Mouse (Mus musculus) intestine, embryonic 16.5 days (tissue): Measurements from ENCODE around the gene Serp2. TPM values are rescaled to one million over a fixed set of nuclear protein-coding genes. Genes with fewer than 3 reads are reported as not detected.

Experiments used
- ATAC-seq: fragments of 200-750 bp; cut with Nextera tagmentation; 2 replicates; pipeline ENCODE4 v1.8.0; 2017; ENCODE audit warnings: moderate TSS enrichment, moderate library complexity
- H3K27ac ChIP-seq: fragments of 300-500 bp; sonication (generic); 2 replicates; pipeline ENCODE4 v1.5.1; 2014; ENCODE audit warnings: mild to moderate bottlenecking, low read length
- H3K27me3 ChIP-seq: fragments of 300-500 bp; sonication (generic); replicated peaks from 2 replicates; pipeline ENCODE4 v1.6.1; 2014; ENCODE audit warnings: low read length, control low read depth, mixed read lengths; ENCODE audit not compliant: control insufficient read depth, insufficient read depth
- H3K36me3 ChIP-seq: fragments of 300-500 bp; sonication (generic); 2 replicates; pipeline ENCODE4 v1.6.1; 2014; ENCODE audit warnings: low read length, control low read depth; ENCODE audit not compliant: control insufficient read depth, insufficient read depth
- H3K4me1 ChIP-seq: fragments of 300-500 bp; sonication (generic); 2 replicates; pipeline ENCODE4 v1.6.1; 2014; ENCODE audit warnings: low read length, control low read depth, mixed read lengths; ENCODE audit not compliant: control insufficient read depth, insufficient read depth
- H3K4me2 ChIP-seq: fragments of 300-500 bp; sonication (generic); 2 replicates; pipeline ENCODE4 v1.6.1; 2014; ENCODE audit warnings: low read depth, low read length, control low read depth
- H3K4me3 ChIP-seq: fragments of 300-500 bp; sonication (generic); 2 replicates; pipeline ENCODE4 v1.5.1; 2014; ENCODE audit warnings: mild to moderate bottlenecking, low read length
- H3K9ac ChIP-seq: fragments of 300-500 bp; sonication (generic); 2 replicates; pipeline ENCODE4 v1.6.1; 2014; ENCODE audit warnings: low read depth, low read length
- H3K9me3 ChIP-seq: fragments of 300-500 bp; sonication (generic); 2 replicates; pipeline ENCODE4 v1.6.1; 2016; ENCODE audit warnings: low read length, control low read depth; ENCODE audit not compliant: control insufficient read depth
- WGBS: fragments of 180-500 bp; shearing (Covaris S2); extraction: QIAGEN DNeasy Blood & Tissue Kit; methylation state at CpG from one replicate; pipeline ENCODE4 v1.1.7; 2014; 5-methylcytosine and 5-hydroxymethylcytosine counted together
- polyA plus RNA-seq: library from polyadenylated mRNA; unstranded; fragments of >200 nt; fragmentation: Nextera tagmentation; extraction: Ambion mirVana; gene quantifications from 2 replicates; pipeline ENCODE4 v1.2.1, GENCODE M21; 2015

The Serp2 gene
- polyA plus RNA-seq, 1 experiment from 2014 or later: 8.2 TPM

DNA sequence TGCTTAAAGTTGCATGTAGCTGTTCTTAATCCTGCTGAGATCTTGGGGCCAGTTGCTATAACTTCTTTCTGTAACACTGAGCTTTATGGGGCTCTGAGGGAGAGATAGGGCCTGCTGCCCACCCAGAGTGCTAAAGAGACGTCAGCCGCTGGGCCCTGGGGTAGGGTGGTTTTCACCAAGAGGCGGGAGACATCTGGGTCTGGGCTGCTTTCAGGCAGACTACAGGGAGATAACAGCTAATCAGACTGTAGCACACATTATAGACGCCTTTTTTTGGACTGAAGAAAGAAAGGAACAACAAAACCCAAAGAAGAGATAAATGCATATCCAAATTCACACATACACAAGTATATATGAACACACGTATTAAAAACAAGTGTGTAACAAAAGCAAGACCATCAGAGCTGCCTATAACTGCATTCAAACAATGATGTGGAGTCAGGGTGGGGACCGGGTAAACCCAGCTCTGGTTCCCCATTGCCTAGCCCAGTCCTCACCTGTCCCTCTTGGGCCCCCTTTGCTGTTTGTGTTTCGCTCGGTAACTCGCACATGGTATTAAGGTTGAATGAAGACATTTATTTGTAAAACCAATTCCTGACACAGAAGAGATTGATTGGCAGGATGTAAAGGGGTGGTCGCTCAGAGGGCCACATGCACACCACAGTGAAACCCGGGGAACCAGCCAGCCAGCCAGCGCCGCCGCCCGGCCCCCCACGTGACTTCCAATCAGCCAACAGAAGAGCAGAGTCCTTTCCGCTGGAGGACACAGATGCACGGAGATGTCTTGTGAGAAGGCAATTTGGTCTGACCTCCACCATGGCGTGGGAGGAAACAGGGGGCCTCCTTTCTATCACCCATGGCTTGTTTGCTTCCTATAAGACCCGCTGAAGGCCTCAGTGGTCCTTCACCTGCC is 24.2 kb downstream of the Serp2 start:
- peak; percentile 85 for ATAC-seq
- no peak overlapping the region; the same call in 1 of the 2 replicates for H3K4me3 ChIP-seq
- H3K27ac ChIP-seq: peak overlapping the region; percentile 29; the same call in 1 of the 2 replicates
- peak overlapping the region; percentile 26; the same call in 1 of the 2 replicates for H3K9ac ChIP-seq
- peaks cover 31% of the 10 kb centered on the region for H3K4me1 ChIP-seq
- 44% methylated on average over 20 of the region's 20 CpGs for WGBS
- H3K9me3 ChIP-seq: no peaks in the 10 kb centered on the region
- H3K27me3 ChIP-seq: no peaks in the 10 kb centered on the region
- peak overlapping the region; percentile 40; the same call in 1 of the 2 replicates for H3K4me2 ChIP-seq
- H3K36me3 ChIP-seq: no peaks in the 10 kb centered on the region

- no peaks in the 10 kb centered on the region for H3K36me3 ChIP-seq
- no peak for ATAC-seq
- H3K9ac ChIP-seq: no peak overlapping the region
- 91% methylated on average over 7 of the region's 7 CpGs for WGBS
- H3K4me3 ChIP-seq: no peak overlapping the region
- H3K4me1 ChIP-seq: peaks cover 28% of the 10 kb centered on the region
- H3K27me3 ChIP-seq: no peaks in the 10 kb centered on the region
- no peak overlapping the region for H3K27ac ChIP-seq
- no peak overlapping the region for H3K4me2 ChIP-seq
- H3K9me3 ChIP-seq: no peaks in the 10 kb centered on the region
These were observed 25.5 kb downstream of the Serp2 start for GRCm38 (mm10) chr14:76531027-76531660.

GRCm38 (mm10) chr14:76528641-76529040 is 28.0 kb downstream of the Serp2 start:
- Histone ChIP-seq H3K27ac (no peak overlapping the region), H3K4me1 (peaks cover 28% of the 10 kb centered on the region), H3K9ac (no peak overlapping the region), H3K9me3 (no peaks in the 10 kb centered on the region), H3K27me3 (no peaks in the 10 kb centered on the region), H3K36me3 (no peaks in the 10 kb centered on the region), H3K4me3 (no peak overlapping the region), H3K4me2 (no peak overlapping the region)
- WGBS: 42% methylated on average over 5 of the region's 5 CpGs
- ATAC-seq: no peak

DNA sequence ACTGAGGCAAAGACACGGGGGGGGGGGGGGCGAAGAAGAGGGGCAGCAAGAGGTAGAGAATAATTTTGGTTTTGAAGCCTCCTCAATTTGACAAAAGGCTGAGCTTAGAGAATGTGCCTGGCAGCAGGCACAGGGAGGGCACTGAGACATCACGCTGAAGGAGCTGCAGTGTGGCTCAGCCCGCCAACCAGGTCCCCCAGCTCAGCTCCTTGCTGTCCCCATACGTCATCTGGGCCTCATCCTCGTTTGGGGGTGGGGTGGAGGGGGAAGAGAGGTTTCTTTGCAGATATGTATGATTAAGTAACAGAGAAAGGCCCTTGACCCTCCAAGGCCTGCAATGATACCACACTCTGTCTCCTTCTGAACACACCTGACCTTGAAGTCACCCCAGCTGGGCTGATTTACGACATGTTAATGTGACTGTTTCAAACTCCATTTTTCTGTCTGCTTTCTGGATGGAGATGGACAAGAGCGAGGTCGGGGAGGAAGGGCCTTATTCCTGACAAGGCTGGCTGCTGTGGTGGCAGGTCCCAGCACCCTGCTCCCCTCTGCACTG is 28.9 kb downstream of the Serp2 start:
- no peaks in the 10 kb centered on the region for H3K36me3 ChIP-seq
- WGBS: 41% methylated on average over 9 of the region's 9 CpGs
- H3K4me3 ChIP-seq: no peak overlapping the region
- peak; percentile 54 for ATAC-seq
- no peak overlapping the region for H3K4me2 ChIP-seq
- no peak overlapping the region for H3K27ac ChIP-seq
- 0 out of 2 replicates have a peak overlapping the region, but pooled peaks have one; percentile 5 for H3K9ac ChIP-seq
- H3K9me3 ChIP-seq: no peaks in the 10 kb centered on the region
- H3K27me3 ChIP-seq: no peaks in the 10 kb centered on the region
- peaks cover 20% of the 10 kb centered on the region for H3K4me1 ChIP-seq

DNA sequence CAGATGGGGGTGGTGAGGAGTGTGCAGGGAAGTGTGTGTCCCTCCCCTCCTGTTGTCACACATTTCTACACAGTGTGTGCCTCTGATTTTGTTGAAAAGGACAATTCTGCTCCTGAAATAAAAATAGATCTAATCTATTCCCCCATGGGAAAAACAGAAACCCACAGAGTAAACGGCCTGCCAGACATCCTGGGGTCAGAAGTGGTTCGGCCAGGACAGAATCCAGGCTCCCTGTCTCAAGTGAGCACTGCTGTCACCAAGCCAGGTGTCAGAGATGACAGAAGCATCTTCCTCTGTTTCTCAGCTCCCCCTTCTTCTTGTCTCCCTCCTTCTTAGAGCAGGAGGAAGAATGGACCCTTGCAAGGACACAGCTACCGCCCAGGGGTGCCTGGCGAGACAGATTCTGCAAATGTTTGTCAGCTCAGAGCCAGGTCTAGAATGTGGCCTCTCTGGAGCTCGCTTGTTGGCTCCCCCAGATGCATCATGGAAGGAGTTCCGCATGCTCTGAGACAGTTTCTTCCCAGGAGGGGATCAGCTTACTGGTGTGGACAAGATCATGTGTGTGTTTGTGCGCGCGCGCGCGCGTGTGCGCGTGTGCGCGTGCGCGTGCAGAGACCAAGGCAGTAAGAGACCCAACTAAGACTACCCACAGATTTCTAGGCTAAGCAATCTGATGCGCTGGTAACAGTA is 29.5 kb downstream of the Serp2 start:
- no peaks in the 10 kb centered on the region for H3K9me3 ChIP-seq
- H3K4me3 ChIP-seq: no peak overlapping the region
- WGBS: 82% methylated on average over 20 of the region's 20 CpGs
- no peak overlapping the region for H3K9ac ChIP-seq
- ATAC-seq: 0 out of 2 replicates have a peak, but pooled peaks have one; percentile 24
- peak overlapping the region; percentile 5; the same call in 1 of the 2 replicates for H3K27ac ChIP-seq
- H3K36me3 ChIP-seq: no peaks in the 10 kb centered on the region
- H3K4me1 ChIP-seq: peaks cover 17% of the 10 kb centered on the region
- no peak overlapping the region for H3K4me2 ChIP-seq
- H3K27me3 ChIP-seq: no peaks in the 10 kb centered on the region

GRCm38 (mm10) chr14:76526467-76526866 is 30.2 kb downstream of the Serp2 start:
- H3K9ac ChIP-seq: no peak overlapping the region
- ATAC-seq: no peak
- WGBS: 64% methylated on average over 6 of the region's 6 CpGs

DNA sequence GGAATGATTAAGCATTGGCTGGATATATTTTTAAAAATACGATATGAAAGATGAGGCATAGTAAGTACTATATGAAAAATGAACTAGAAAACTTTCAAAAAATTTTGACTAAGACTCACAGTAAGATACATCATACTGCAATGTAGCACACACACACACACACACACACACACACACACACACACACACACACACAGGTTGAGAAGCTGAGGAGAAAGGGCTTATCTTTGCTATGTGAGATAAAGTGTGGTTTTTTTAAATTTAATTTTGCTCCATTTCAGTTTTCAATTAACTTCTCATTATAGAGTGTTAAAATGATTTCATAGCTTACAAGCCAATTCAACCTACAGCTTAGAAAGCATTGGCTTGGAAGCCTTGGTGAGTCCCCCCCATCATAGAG is 33.3 kb downstream of the Serp2 start:
- Histone ChIP-seq H3K9me3 (no peaks in the 10 kb centered on the region), H3K4me1 (peaks cover 18% of the 10 kb centered on the region), H3K4me3 (no peak overlapping the region), H3K27ac (no peak overlapping the region), H3K4me2 (no peak overlapping the region), H3K36me3 (no peaks in the 10 kb centered on the region), H3K27me3 (no peaks in the 10 kb centered on the region), H3K9ac (no peak overlapping the region)
- ATAC-seq: no peak
- 89% methylated on average over 1 of the region's 1 CpGs for WGBS

More at GRCm38 (mm10) chr14:76526467-76526866, 30.2 kb downstream of the Serp2 start:
- H3K9me3 ChIP-seq: no peaks in the 10 kb centered on the region
- H3K4me3 ChIP-seq: no peak overlapping the region
- no peak overlapping the region for H3K4me2 ChIP-seq
- no peaks in the 10 kb centered on the region for H3K27me3 ChIP-seq
- H3K36me3 ChIP-seq: no peaks in the 10 kb centered on the region
- peaks cover 17% of the 10 kb centered on the region for H3K4me1 ChIP-seq
- H3K27ac ChIP-seq: 0 out of 2 replicates have a peak overlapping the region, but pooled peaks have one; percentile 5

DNA sequence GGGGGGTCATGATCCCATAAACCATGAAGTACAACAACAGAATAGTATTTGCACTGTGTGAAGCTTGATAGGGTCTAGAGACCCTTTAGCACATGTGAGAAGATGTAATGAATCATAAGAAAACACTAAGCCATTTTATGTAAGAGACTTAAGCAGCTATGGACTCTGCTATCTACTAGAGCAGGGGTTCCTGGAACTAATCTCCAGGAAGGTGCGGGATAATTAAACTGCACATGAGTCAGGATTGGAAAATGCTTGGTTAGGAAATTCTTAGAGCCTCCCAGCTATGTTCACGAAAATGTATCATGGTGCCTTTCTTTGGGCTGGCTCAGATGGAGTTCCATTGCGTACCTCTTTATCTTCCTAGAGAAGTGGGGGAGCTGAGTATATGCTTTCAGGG is 35.4 kb downstream of the Serp2 start:
- ATAC-seq: no peak
- H3K27me3 ChIP-seq: no peaks in the 10 kb centered on the region
- H3K9me3 ChIP-seq: no peaks in the 10 kb centered on the region
- no peaks in the 10 kb centered on the region for H3K36me3 ChIP-seq
- H3K4me2 ChIP-seq: no peak overlapping the region
- peaks cover 7% of the 10 kb centered on the region for H3K4me1 ChIP-seq
- no peak overlapping the region for H3K4me3 ChIP-seq
- H3K9ac ChIP-seq: no peak overlapping the region
- 86% methylated on average over 3 of the region's 3 CpGs for WGBS
- H3K27ac ChIP-seq: no peak overlapping the region

DNA sequence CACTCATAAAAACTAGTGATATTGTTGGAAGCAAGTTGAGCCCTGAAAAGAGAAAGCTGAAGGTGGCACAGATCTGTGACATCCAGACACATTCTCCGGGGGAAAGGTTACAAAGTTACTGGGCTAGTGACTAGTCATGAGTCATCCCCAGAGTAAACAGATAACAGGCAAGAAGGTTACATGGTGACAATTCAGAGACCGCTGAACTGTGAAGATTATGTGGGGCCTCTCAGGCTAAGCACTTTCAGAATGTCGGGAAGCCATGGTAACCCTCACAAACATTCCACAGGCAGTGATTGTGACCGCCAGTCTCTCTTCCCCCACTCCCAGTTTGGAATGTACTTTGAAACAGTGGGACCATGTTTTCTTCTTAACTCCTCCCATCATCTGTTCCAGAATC is 36.1 kb downstream of the Serp2 start:
- 29% methylated on average over 4 of the region's 4 CpGs for WGBS
- Histone ChIP-seq H3K4me1 (peaks cover 10% of the 10 kb centered on the region), H3K9ac (no peak overlapping the region), H3K27ac (no peak overlapping the region), H3K27me3 (no peaks in the 10 kb centered on the region), H3K36me3 (no peaks in the 10 kb centered on the region), H3K4me2 (no peak overlapping the region; the same call in 1 of the 2 replicates), H3K9me3 (no peaks in the 10 kb centered on the region), H3K4me3 (no peak overlapping the region)
- ATAC-seq: peak; percentile 93
